Mouse (Mus musculus): ENCODE data around the gene Bicc1. TPM values are rescaled to one million over a fixed set of nuclear protein-coding genes. Genes with fewer than 3 reads are reported as not detected.
"Not testable (repeated sequence)": the region's sequence is repeated elsewhere in the genome, so short reads cannot be mapped to it uniquely, and the experiment has no call there.

Gene Bicc1
- total RNA-seq, 2 experiments from 2014 or later: 5.0 to 5.7 TPM

GRCm38 (mm10) chr10:71007001-71007400 lies 152.5 kb downstream of the Bicc1 start:
- DNase-seq (ENCODE audit: low spot score in 2 of 2): no peak

GRCm38 (mm10) chr10:71002871-71003270 lies 156.6 kb downstream of the Bicc1 start:
- no peak for DNase-seq (ENCODE audit: low spot score in 2 of 2)

- no peak for DNase-seq (ENCODE audit: low spot score in 2 of 2)
Measured at GRCm38 (mm10) chr10:71002186-71002585, 157.3 kb downstream of the Bicc1 start.

GRCm38 (mm10) chr10:70998136-70998535 lies 161.4 kb downstream of the Bicc1 start:
- DNase-seq (ENCODE audit: low spot score in 2 of 2): no peak

- DNase-seq (ENCODE audit: low spot score in 2 of 2): no peak
Measured at GRCm38 (mm10) chr10:70996051-70996450, 163.4 kb downstream of the Bicc1 start.

GRCm38 (mm10) chr10:70994135-70994497 lies 165.4 kb downstream of the Bicc1 start:
- DNase-seq (ENCODE audit: low spot score in 2 of 2): no peak

- DNase-seq (ENCODE audit: low spot score in 2 of 2): peak in 1 of 2 experiments; percentile 78
Measured at GRCm38 (mm10) chr10:70993497-70994134, 165.9 kb downstream of the Bicc1 start.

- no peak for DNase-seq (ENCODE audit: low spot score in 2 of 2)
Measured at GRCm38 (mm10) chr10:70987396-70987795, 172.1 kb downstream of the Bicc1 start.

GRCm38 (mm10) chr10:70983036-70983670 lies 176.3 kb downstream of the Bicc1 start:
- DNase-seq (ENCODE audit: low spot score in 2 of 2): no peak

- DNase-seq (ENCODE audit: low spot score in 2 of 2): no peak
Measured at GRCm38 (mm10) chr10:70982156-70982555, 177.3 kb downstream of the Bicc1 start.

- DNase-seq (ENCODE audit: low spot score in 2 of 2): no peak
Measured at GRCm38 (mm10) chr10:70979657-70980056, 179.8 kb downstream of the Bicc1 start.

GRCm38 (mm10) chr10:70977141-70977540 lies 182.4 kb downstream of the Bicc1 start:
- no peak for DNase-seq (ENCODE audit: low spot score in 2 of 2)

GRCm38 (mm10) chr10:70976633-70977032 lies 182.9 kb downstream of the Bicc1 start:
- no peak for DNase-seq (ENCODE audit: low spot score in 2 of 2)

GRCm38 (mm10) chr10:70971156-70971555 lies 188.3 kb downstream of the Bicc1 start:
- no peak for DNase-seq (ENCODE audit: low spot score in 2 of 2)

- DNase-seq (ENCODE audit: low spot score in 2 of 2): no peak
Measured at GRCm38 (mm10) chr10:70968848-70969683, 190.4 kb downstream of the Bicc1 start.

- DNase-seq (ENCODE audit: low spot score in 2 of 2): no peak
Measured at GRCm38 (mm10) chr10:70966642-70967345, 192.7 kb downstream of the Bicc1 start.

GRCm38 (mm10) chr10:70964706-70965105 lies 194.8 kb downstream of the Bicc1 start:
- no peak for DNase-seq (ENCODE audit: low spot score in 2 of 2)

- peak in 1 of 2 experiments; percentile 82 for DNase-seq (ENCODE audit: low spot score in 2 of 2)
Measured at GRCm38 (mm10) chr10:70963599-70964193, 195.8 kb downstream of the Bicc1 start.

GRCm38 (mm10) chr10:70961641-70962040 lies 197.9 kb downstream of the Bicc1 start:
- DNase-seq (ENCODE audit: low spot score in 2 of 2): no peak

GRCm38 (mm10) chr10:70960396-70960795 lies 199.1 kb downstream of the Bicc1 start:
- DNase-seq (ENCODE audit: low spot score in 2 of 2): not testable (repeated sequence)

- no peak for DNase-seq (ENCODE audit: low spot score in 2 of 2)
Measured at GRCm38 (mm10) chr10:70952770-70953147, 206.7 kb downstream of the Bicc1 start.

All from layer of hippocampus, postnatal 14 days (tissue).